Mouse (Mus musculus): ENCODE measurements around the gene Dcaf7. TPM values are rescaled to one million over a fixed set of nuclear protein-coding genes. Genes with fewer than 3 reads are reported as not detected.
A peak's percentile ranks its signal among the peaks of the same experiment; 100 is the strongest.

Dcaf7 gene
- total and polyA plus RNA-seq, 2 experiments from 2014 or later = 27.4 to 49.5 TPM

DNA sequence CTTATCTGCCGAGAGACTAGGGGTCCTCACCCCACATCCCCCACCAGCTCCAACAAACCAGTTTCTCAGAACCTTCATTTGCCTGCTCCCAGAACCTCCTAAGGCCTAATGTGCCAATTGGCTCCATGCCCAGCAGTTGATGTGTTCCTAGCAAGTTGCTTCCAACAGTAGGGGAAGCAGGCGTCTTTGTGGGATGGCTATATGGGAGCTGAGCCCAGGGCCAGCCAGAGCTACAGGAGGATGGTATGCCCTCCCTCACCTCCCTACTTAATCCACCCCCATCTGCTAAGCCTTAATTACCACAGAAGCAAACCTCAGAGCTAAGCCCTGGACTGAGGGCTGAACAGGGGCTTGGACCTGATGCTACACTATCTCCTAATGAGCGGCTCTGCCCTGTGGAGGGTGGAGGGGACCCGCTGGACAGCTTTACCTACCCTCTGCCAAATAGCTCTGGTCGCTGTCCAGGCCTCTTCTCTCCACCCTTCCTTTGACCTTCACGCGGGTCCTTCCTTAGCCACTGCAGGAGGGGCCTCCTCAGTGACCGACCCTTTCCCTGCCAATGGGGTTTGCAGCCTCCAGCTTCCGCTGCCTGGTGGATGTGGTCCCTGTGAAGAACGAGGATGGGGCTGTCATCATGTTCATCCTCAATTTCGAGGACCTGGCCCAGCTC, 23.0 kb upstream of the Dcaf7 start:
- Histone ChIP-seq H3K4me3 (ENCODE audit: low read depth, low read length) (no peak overlapping the region), H3K9me3 (replicated peaks; ENCODE audit: control insufficient read depth, low read length) (no peaks in the 10 kb centered on the region), H3K4me2 (ENCODE audit: low read depth, low read length) (no peak overlapping the region), H3K4me1 (ENCODE audit: control insufficient read depth, insufficient read depth) (0 out of 2 replicates have a peak, but pooled peaks cover 8% of the 10 kb centered on the region), H3K27ac (ENCODE audit: low read depth) (no peak overlapping the region), H3K9ac (replicated peaks; ENCODE audit: low read depth, low read length) (no peak overlapping the region), H3K36me3 (replicated peaks; ENCODE audit: control insufficient read depth, insufficient read depth, low read length) (no peaks in the 10 kb centered on the region), H3K27me3 (ENCODE audit: control insufficient read depth, insufficient read depth, low read length) (peaks cover 15% of the 10 kb centered on the region)
- DNase-seq (ENCODE audit: low spot score) (peak; percentile 34), ATAC-seq (ENCODE audit: insufficient read depth, low read depth) (no peak; the same call in 1 of the 2 replicates)
- WGBS = 27% methylated on average over 11 of the region's 11 CpGs
- TF ChIP-seq EP300 (IDR thresholded peaks at IDR 0.05; ENCODE audit: low read depth) = no peak
- TF ChIP-seq CTCF (IDR thresholded peaks at IDR 0.05; ENCODE audit: low read depth) = no peak

DNA sequence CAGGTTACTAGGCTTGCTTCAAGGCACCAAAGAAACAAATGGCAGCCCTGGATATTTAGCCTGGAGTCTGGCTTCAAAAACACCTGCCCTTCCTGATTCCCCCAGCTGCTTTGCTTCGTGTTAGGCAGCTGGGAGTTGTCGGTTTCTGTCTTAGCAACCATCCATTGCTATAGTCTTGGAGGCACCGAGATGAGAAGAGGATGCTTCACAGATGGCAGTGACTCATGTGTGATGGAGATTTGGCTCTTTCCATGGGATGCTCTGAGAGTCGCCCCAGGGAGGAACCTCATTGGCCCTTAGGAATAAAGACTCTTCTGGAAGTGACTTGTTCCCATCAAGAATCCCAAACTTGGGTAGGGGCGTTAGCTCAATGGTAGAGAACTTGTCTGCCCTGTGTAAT, 20.2 kb upstream of the Dcaf7 start:
- no peak overlapping the region for H3K27ac ChIP-seq (ENCODE audit: low read depth)
- TF ChIP-seq CTCF (IDR thresholded peaks at IDR 0.05; ENCODE audit: low read depth) (no peak), EP300 (IDR thresholded peaks at IDR 0.05; ENCODE audit: low read depth) (no peak)
- H3K9ac ChIP-seq (replicated peaks; ENCODE audit: low read depth, low read length) = no peak overlapping the region
- 69% methylated on average over 5 of the region's 5 CpGs for WGBS
- H3K4me3 ChIP-seq (ENCODE audit: low read depth, low read length) = no peak overlapping the region
- peaks cover 17% of the 10 kb centered on the region; the same call in 1 of the 2 replicates for H3K4me1 ChIP-seq (ENCODE audit: control insufficient read depth, insufficient read depth)
- no peak overlapping the region for H3K4me2 ChIP-seq (ENCODE audit: low read depth, low read length)
- no peak for DNase-seq (ENCODE audit: low spot score)
- ATAC-seq (ENCODE audit: insufficient read depth, low read depth) = no peak
- peaks cover 20% of the 10 kb centered on the region for H3K27me3 ChIP-seq (ENCODE audit: control insufficient read depth, insufficient read depth, low read length)
- no peaks in the 10 kb centered on the region for H3K9me3 ChIP-seq (replicated peaks; ENCODE audit: control insufficient read depth, low read length)
- no peaks in the 10 kb centered on the region for H3K36me3 ChIP-seq (replicated peaks; ENCODE audit: control insufficient read depth, insufficient read depth, low read length)

GRCm38 (mm10) chr11:106020051-106020763, 16.5 kb upstream of the Dcaf7 start:
- Histone ChIP-seq H3K4me2 (ENCODE audit: low read depth, low read length) (peak overlapping the region; percentile 45), H3K4me1 (ENCODE audit: control insufficient read depth, insufficient read depth) (peaks cover 10% of the 10 kb centered on the region; the same call in 1 of the 2 replicates), H3K27ac (ENCODE audit: low read depth) (no peak overlapping the region), H3K4me3 (ENCODE audit: low read depth, low read length) (peak overlapping the region; percentile 27; the same call in 1 of the 2 replicates), H3K9me3 (replicated peaks; ENCODE audit: control insufficient read depth, low read length) (no peaks in the 10 kb centered on the region), H3K27me3 (ENCODE audit: control insufficient read depth, insufficient read depth, low read length) (peaks cover 26% of the 10 kb centered on the region), H3K9ac (replicated peaks; ENCODE audit: low read depth, low read length) (no peak overlapping the region), H3K36me3 (replicated peaks; ENCODE audit: control insufficient read depth, insufficient read depth, low read length) (no peaks in the 10 kb centered on the region)
- no peak for ATAC-seq (ENCODE audit: insufficient read depth, low read depth)
- no peak for DNase-seq (ENCODE audit: low spot score)
- WGBS = under 1% methylated on average over 50 of the region's 50 CpGs
- TF ChIP-seq EP300 (IDR thresholded peaks at IDR 0.05; ENCODE audit: low read depth) (no peak), CTCF (IDR thresholded peaks at IDR 0.05; ENCODE audit: low read depth) (no peak)

DNA sequence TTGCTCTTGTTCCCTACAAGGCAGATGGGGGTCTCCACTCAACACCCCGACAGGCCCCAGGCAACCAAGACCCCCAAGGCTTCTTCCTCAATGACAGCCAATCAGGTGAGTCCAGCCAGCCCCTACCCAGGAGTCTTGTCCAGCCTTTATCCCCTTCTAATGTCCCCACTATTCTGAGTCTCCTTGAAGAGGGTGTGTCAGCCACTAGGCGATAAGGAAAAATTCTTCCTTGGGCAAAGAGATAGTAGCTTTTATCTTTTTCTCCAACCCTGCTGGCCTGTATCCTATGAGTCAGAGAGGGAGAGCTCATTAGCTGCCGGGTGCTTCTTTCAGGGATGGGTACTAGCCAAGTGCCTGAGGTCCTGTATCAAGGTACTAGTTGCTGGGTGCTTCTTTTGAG, 10.9 kb upstream of the Dcaf7 start:
- ATAC-seq (ENCODE audit: insufficient read depth, low read depth) = no peak
- no peaks in the 10 kb centered on the region for H3K36me3 ChIP-seq (replicated peaks; ENCODE audit: control insufficient read depth, insufficient read depth, low read length)
- H3K27ac ChIP-seq (ENCODE audit: low read depth) = no peak overlapping the region
- 41% methylated on average over 3 of the region's 3 CpGs for WGBS
- no peak overlapping the region for H3K4me3 ChIP-seq (ENCODE audit: low read depth, low read length)
- no peak overlapping the region for H3K9ac ChIP-seq (replicated peaks; ENCODE audit: low read depth, low read length)
- H3K27me3 ChIP-seq (ENCODE audit: control insufficient read depth, insufficient read depth, low read length) = peaks cover 11% of the 10 kb centered on the region; the same call in 1 of the 2 replicates
- DNase-seq (ENCODE audit: low spot score) = no peak
- no peaks in the 10 kb centered on the region for H3K9me3 ChIP-seq (replicated peaks; ENCODE audit: control insufficient read depth, low read length)
- TF ChIP-seq EP300 (IDR thresholded peaks at IDR 0.05; ENCODE audit: low read depth) (no peak), CTCF (IDR thresholded peaks at IDR 0.05; ENCODE audit: low read depth) (no peak)
- no peaks in the 10 kb centered on the region for H3K4me1 ChIP-seq (ENCODE audit: control insufficient read depth, insufficient read depth)
- H3K4me2 ChIP-seq (ENCODE audit: low read depth, low read length) = no peak overlapping the region

DNA sequence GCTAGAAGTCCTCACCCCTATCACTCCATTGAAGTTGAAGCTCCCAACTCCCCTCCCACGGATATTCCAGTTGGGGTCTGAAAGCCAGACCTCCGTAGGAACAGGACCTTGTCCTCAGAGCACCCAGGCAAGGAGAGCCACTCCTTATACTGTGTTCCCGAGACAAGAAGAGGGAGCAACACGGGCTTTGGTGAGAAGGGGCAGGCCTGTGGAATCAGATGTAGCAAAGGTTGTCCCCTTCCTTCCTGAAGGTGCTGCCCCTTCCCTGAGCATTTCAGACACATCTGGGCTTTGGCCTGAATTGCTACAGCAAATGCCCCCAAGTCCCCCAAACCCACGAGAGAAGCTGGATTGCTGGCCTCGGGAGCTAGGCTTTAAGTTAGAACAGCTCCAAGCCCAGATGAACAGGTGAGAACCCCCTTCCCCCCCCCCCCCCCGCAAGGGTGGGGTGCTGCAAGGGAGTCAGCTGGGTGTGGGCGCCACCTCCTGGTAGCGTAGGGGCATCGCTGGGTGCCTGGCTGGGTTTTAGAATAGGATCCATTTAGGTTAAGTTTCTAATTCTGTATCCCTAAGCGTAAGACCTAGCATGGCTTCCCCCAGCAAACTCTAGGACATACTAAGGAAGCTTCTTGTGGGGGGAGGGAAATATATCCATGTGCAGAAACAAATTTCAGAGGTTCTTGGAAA, 10.1 kb upstream of the Dcaf7 start:
- TF ChIP-seq CTCF (IDR thresholded peaks at IDR 0.05; ENCODE audit: low read depth) (peak; percentile 71), EP300 (IDR thresholded peaks at IDR 0.05; ENCODE audit: low read depth) (no peak)
- WGBS = 20% methylated on average over 11 of the region's 11 CpGs

More for the DNA sequence above, 10.1 kb upstream of the Dcaf7 start:
- no peaks in the 10 kb centered on the region for H3K36me3 ChIP-seq (replicated peaks; ENCODE audit: control insufficient read depth, insufficient read depth, low read length)
- H3K4me2 ChIP-seq (ENCODE audit: low read depth, low read length) = no peak overlapping the region
- no peaks in the 10 kb centered on the region for H3K9me3 ChIP-seq (replicated peaks; ENCODE audit: control insufficient read depth, low read length)
- no peak overlapping the region for H3K9ac ChIP-seq (replicated peaks; ENCODE audit: low read depth, low read length)
- 0 out of 2 replicates have a peak, but pooled peaks cover 5% of the 10 kb centered on the region for H3K27me3 ChIP-seq (ENCODE audit: control insufficient read depth, insufficient read depth, low read length)
- ATAC-seq (ENCODE audit: insufficient read depth, low read depth) (peak; percentile 39; the same call in 1 of the 2 replicates), DNase-seq (ENCODE audit: low spot score) (no peak)
- H3K4me3 ChIP-seq (ENCODE audit: low read depth, low read length) = no peak overlapping the region
- H3K27ac ChIP-seq (ENCODE audit: low read depth) = no peak overlapping the region
- no peaks in the 10 kb centered on the region for H3K4me1 ChIP-seq (ENCODE audit: control insufficient read depth, insufficient read depth)

All from heart, postnatal 0 days (tissue).